Mouse (Mus musculus) adrenal gland, postnatal 10 days (tissue): ENCODE data around the gene Socs4. TPM values are rescaled to one million over a fixed set of nuclear protein-coding genes. Genes with fewer than 3 reads are reported as not detected.
"Not testable (repeated sequence)": the region's sequence is repeated elsewhere in the genome, so short reads cannot be mapped to it uniquely, and the experiment has no call there.

Experiments used
- DNase-seq: peaks from one replicate; pipeline ENCODE4 v3.0.0; 2021; ENCODE audit warnings: mixed read lengths
- total RNA-seq, 2 experiments: library from RNA; stranded (reverse); gene quantifications; 2 replicates each; pipeline ENCODE4 v1.2.3; 2021

Socs4 gene
- total RNA-seq, 2 experiments from 2014 or later, result 18.8 to 19.7 TPM

DNA sequence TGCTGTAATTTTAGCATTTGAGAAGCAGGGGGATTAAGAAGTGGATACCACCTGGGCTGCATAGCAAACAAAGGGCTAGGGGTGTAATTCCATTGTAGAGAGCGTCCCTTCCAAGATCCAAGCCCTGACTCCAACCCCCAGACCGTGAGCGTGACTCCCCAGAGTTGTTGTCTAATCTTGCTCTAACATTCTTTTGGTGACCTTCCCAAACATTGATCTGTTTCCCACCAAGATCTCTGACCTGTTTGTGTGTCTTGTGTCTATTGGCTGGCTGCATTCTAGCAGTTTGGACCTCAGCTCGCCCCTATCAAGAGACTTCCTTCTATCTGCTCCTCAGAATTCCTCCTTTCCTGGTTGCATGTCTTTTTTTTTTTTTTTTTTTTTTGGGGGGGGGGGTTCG lies 10.3 kb downstream of the Socs4 start:
- no peak for DNase-seq

DNA sequence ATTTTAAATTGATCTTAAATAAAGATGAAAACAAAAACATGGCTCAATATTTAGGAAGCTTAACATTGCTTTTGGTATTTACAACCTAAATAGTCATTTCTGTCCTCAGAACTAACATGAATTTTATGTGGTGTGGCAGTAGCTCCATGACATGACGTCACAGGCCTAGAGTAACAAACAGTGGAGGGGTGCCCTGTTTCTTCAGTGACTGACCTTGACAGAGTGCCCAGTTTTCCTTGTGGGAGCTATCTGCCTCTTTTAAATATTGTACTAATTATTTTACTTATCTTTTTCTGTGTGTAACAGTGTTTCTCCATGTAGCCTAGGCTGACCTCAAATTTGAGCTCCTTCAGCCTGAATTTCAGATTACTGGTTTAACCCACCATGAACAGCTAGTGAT lies 15.0 kb downstream of the Socs4 start:
- peak; percentile 54 for DNase-seq

DNA sequence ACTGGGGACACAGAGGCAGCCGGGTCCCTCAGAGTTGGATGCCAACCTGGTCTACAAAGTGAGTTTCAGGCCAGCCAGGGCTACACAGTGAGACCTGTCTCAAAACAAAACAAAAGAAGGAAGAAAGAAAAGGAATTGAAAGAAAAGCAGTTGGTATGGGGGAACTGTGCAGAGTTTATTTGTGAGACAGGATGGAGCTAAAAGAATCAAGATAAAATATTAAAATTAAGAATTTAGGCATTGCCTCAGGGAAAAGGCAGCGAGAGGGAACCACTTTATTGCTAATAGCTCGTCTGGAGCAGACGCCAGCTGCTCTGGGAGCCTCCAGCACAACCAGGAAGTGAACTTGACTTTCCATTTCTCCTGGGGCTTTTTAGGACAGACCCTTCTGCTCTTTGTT lies 17.4 kb downstream of the Socs4 start:
- no peak for DNase-seq

DNA sequence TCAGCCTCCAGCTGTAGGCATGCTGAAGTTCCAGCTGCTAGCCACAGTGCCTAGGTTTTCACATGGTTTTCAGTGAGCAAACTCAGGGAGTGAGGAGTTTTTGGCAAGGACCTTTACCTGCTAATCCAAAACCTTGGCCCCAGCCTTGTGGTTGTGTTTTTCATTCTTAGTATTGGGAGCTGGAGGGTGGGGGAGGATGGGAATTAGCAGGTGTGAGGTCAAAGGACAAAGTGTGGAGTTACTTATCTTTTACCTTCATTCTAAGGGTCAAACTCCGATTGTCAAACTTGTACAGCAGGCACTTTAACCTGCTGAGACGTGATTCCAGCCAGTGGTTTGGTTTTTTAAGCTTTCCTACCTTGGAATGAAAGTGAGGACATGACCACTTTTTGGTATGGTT lies 19.5 kb downstream of the Socs4 start:
- DNase-seq, result no peak

DNA sequence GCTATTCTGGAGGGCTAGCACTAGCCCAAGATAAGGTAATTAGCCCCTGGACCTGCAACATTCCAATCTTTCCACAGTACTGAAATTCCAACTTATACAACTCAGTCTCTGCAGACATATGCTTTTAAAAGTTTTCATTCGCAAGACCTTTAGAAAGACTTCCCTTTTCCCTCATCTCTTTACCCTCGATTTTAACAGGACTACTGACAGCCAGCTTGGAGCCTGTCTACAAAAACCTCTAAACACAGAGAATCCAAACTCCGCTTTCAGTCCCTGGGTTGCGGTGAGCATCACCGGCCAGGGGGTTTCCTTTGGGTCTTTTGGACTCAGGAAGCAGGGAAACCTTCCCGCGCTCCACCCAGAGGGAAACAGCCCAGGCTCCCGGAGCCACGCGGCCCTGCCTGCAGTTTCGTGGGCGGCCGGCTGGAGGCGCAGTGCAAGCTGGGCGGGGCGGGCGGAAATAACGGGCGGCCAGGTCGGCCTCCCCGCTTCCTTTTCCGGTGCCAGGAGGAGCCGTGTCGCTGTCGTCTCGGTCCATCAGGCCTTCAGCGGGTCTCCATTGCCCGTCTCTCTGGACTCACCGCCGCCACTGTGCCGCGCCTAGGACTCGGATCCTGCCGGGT lies 21.2 kb downstream of the Socs4 start, which contains the start of gene Mapk1ip1l:
Gene Mapk1ip1l, plus strand, starts transcription at position 482 of the 623 bp plus-strand sequence.
- DNase-seq, result peak; percentile 97

DNA sequence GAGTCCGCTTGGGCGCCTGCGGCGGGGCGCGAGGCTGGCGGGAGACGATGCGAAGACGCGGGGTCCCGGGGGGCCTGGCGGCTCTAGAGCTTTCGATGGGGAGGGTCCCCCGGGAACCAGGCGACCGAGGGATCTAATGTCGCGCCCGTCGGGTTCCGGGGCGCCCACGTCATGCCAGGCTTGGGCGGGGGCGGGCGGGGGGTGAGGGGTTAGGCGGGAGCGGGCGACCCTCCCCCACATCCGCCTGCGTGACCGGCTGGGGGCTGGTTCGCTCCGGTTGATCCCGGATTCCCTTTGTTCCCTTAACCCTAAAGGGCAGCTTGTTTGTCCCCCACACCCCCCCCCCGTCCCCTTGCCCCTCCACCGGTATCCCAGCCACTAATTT lies 21.7 kb downstream of the Socs4 start:
- no peak for DNase-seq

DNA sequence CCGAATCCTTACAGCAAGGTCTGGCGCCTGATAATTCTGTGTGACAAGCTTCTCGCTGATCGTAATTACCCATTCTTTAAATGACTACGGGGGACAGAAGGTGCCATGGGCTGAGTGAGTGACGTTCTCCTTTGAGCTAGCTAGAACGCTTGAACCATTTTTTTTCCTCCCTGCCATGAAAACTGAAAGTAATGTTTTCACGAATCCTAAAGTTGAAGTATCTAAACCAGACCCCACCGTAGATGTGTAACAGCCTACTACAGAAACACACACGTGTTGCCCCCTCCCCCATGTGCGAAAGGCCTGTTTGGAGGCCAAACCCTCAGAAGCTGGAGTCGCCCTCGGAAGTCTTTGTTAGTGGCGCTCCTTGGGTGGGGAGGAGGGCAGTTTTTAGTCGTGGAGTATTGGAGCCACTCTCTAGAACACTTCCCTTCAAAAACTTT lies 22.1 kb downstream of the Socs4 start:
- DNase-seq, result peak; percentile 60

DNA sequence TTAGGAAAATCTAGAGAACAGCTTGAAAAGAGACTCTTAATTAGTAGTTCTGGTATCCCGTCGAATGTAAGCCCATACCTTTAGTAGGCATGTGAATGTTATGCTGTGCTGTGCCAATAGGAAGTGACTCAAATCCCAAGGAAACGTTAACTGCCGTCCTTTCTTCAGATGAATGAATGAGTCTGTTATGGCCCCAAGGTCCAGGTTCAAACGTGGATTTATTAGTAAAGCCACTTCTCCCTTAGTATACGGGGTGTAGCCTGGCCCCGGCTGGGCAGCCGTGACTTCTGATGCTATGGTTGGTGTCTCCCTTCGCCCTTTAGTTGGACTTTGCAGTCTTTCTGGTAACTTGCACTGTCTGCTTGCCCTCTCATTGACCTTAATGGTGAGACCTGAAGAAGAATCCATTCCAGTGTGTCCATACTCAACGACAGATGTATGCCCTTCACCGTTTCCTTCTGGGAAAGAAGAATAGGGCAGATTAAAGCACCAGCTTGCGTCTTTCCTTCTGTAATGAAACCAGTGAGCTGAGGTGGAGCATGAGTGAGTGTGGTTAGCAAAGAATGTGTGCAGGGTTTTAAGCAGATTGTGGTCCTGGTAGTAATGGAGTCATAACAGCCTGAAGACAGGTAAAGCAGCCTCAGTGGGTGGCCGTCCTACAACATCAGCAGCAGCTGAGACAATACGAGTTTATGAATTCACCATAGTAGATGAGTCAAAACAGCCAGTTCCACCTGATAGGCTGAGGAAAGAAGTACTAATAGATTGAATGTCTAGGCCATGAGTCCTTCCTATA lies 26.4 kb downstream of the Socs4 start:
- DNase-seq, result no peak

DNA sequence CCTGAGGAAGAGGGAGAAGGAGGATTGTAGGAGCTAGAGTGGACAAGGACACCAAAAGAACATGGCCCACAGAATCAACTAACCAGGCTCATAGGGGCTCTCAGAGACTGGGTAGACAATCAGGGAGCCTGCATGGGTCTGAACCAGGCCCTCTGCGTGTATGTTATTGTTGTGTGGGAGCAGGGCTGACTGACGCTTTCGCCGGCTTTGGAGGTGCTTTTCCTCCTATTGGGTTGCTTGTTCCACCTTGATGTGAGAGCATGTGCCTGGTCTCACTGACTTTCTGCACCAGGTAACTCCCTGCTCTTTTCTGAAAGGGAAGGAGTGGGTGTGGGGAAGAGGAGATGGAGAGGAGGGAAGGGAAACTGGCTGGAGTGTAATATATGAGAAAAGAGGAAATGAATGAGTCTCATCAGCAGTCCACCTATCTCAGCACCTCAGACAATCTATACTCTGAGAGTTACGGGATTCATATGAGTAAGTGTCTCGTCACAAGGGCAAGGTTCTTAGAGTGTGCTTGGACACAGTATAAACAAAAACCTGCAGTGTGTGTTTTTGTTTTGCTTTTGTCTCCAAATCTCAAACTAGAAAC lies 28.2 kb downstream of the Socs4 start:
- no peak for DNase-seq

DNA sequence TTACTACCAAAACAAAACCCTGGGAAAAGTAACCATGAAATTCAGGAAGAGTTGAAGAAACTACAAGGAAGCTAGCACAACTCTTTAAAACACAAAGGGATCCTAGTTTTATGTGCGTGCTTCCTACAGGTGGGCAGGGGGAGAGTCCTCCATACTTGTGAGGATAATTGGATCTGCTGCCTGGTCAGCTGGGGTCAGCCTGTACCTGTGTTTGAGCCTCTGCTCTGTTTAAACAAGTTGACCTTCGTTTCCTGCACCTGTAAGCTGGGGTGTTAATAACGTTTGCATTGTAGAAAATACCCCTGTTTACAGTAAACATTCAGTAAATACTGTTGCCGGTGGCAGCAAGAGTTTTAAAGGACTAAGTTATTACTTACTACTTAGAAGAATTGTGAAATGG lies 29.2 kb downstream of the Socs4 start:
- DNase-seq, result no peak

DNA sequence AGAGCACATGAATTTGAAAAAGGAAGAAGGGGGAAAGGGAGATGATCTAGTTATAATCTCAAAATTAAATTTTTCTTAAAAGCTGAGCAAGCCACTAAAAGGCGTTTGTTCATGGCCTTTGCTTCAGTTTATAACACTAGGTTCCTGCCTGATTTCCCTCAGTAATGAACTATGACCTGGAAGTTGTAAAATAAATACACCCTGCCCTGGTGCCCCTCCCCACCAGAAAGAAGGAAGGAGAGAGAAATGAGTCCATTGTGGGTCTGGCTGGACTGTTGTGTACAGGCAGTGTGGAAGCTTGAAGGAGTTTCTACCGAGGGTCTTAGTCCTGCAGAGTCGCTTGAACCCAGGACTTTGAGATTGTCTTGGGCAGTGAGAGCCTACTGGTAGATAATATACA lies 30.9 kb downstream of the Socs4 start:
- DNase-seq, result no peak

DNA sequence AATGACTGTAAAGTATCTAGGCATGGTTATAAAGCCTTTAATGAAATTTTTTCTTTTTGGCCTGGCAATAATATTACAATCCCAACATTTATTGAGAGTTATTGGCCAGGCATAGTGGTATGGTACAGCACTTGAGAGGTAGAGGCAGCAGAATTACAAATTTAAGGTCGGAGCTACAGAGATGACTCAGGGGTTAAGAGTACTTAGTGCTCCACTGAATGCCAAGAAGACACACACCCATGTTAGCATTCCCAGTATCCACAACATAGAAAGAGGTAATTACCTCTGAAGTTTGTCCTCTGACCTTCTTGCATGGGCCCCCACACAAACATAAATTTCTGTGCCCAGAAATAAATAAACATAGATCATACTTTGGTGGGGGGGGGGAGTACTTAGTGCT lies 32.3 kb downstream of the Socs4 start:
- DNase-seq, result no peak

DNA sequence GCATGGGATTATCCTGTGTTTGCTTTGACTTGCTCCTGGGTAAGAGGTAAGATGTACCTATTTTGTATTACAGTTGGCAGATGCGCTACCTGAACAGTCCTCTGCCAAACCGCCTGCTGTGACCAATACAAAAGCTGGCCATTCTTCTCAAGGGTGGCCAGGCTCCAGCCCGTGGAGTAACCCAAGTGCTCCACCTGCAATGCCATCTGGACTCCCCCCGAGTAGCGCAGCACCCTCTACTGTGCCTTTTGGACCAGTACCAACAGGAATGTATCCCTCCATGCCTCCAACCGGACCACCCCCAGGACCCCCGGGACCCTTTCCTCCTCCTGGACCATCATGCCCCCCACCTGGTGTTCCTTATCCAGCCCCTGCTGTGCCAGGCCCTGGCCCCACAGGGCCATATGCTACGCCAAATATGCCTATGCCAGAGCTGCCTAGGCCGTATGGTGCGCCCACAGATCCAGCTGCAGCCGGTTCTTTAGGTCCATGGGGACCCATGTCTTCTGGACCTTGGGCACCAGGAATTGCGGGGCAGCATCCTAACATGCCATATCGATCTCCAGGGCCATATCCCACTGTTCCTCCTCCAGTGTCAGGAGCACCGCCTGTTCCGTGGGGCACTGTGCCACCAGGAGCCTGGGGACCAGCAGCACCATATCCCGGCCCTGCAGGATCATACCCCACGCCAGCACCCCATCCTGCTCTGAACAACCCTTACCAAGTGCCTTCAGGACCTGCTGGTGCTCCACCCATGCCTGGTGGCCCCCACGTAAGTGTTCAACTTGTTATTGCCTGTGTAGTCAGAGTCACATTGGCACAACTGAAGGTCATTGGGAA lies 33.8 kb downstream of the Socs4 start:
- DNase-seq, result no peak

DNA sequence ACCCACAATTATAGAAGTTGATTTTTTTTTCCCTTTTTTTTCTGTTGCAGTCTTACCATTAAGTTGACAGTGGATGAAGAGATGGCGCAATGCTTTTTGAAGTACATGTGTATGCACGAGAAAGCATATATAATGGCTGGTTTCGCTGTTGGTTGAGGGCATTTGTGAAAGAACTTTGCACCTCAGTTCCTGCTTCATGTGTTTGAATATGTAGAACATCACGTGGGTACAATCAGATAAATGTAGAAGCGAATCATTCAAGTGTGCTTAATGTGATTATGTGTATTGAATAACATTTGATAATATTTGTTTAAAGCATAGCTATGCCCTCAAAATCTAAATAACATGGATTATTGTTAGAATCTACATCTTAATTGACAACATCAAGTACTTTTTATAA lies 42.6 kb downstream of the Socs4 start:
- no peak for DNase-seq

DNA sequence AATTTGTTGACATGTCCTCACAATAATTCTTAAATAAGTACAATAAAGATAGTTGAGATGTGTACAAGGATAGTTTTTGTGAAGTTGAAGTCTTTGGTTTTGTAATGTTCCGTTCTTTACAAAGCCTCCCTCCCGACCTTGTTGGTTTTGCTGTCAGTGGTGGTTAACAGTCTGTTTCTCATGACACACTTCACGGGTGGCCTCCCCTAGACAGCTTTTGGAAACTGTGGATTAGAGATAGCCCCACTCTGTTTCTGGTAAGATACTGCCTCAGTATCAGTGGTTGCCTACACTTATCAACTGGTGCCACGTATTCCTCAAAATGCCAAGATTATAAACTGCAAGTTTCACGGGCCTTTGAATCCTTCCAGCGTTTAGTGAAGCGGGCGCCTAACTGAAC lies 44.9 kb downstream of the Socs4 start:
- not testable (repeated sequence) for DNase-seq

DNA sequence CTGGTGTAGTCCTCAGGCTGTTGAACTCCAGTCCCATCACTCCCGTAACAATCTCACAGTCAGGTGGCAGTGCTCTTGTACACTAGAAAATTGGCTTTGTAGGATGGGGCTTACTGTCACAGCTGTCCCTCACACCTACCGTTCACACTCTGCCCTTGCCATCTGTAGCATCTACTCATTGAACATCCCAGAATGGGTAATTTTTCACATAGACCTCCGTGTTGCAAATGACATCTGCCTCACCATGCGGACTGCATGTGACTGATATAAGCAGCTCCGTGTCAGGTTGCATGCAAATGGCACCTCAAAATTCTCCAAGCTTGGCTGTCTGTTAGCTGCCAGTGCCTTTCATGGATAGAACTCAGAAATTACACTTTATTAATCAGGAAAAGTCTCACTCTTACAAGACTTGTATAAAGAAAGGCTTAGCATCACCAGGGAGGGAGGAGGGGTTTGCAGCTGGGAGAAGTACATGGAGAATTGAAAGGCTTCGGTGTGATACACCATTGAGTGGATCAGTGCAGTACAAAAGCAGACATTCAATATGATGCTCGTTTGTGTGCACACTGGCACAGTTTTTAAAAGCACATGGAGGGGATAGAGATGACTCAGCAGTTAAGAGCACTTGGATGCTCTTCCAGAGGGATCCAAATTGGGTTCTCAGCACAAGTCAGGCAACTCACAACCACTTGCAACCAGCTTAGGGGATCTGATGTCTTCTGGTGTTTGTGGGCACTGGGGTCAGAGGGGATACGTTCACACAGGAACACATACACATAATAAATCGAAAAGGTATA lies 49.4 kb downstream of the Socs4 start:
- DNase-seq, result no peak

DNA sequence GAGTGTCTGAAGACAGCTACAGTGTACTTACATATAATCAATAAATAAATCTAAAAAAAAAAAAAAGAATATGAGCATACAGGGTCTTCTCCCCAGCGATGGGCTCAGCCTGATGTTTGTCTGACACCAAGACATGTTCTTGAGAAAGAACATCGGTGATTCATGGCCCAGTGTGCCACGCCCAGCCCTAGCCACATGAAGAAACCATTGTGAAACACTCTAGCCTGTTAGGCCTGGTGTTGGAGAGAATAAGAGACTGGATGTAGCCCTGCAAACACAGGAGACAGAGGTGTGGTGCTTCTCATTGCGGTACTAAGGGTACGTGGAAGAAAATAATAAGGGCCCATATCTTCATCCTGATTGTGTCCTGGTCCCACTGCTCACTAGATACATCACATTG lies 50.6 kb downstream of the Socs4 start:
- no peak for DNase-seq

DNA sequence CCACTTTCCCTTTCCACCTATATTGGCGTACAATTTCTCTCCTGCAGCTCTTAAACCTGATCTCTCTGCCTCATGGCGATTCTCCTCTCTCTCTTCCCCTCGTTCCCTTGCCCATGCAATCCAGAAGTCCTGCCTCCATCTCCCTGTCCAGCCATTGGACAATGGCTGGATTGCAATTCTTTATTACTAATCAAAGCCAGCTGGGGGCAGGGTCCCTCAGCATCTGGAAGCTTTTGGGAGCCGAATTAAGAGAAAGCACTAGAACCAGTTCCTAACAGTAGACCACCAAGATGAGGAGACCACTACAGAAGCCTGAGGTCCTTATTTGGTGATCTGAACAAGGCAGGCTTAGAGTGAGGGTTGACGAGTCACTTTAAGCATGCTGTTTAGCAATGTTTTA lies 55.2 kb downstream of the Socs4 start:
- DNase-seq, result no peak

DNA sequence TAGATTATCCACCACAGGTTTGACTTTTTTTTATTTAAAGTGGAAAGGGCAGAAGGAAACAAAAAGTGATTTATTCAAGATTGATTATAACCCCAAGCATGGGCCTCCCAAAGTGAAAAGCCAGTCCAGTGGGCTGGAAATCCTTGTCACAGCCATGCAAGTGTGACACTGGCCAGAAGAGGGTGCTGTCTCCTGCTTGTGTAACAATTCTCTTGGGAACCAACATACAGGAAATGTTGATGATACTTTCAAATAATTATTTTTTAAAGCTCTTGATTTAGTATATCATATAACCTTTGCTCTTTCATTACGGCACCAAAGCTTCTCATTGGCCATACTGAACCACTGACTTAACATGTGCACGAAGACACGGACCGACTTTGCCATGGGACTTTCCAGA lies 58.1 kb downstream of the Socs4 start:
- DNase-seq, result peak; percentile 80

DNA sequence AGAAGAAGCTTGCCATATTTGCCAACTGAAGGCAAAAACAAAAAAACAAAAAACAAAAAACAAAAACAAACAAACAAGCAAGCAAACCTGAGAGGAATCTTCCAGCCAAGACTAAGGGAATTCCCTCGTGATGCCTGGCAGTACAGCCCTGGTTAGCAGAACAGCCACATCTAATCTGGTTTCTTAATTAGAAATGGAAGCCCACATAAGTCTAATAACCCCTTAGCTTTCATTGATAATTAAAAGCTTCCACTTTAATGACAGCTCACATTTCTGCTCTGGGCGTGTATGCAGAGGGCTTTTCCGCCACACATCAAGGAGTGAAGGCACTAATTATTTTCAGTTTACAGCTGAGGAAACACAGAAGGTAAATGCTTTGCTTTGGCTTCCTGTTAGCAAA lies 58.6 kb downstream of the Socs4 start:
- DNase-seq, result no peak

DNA sequence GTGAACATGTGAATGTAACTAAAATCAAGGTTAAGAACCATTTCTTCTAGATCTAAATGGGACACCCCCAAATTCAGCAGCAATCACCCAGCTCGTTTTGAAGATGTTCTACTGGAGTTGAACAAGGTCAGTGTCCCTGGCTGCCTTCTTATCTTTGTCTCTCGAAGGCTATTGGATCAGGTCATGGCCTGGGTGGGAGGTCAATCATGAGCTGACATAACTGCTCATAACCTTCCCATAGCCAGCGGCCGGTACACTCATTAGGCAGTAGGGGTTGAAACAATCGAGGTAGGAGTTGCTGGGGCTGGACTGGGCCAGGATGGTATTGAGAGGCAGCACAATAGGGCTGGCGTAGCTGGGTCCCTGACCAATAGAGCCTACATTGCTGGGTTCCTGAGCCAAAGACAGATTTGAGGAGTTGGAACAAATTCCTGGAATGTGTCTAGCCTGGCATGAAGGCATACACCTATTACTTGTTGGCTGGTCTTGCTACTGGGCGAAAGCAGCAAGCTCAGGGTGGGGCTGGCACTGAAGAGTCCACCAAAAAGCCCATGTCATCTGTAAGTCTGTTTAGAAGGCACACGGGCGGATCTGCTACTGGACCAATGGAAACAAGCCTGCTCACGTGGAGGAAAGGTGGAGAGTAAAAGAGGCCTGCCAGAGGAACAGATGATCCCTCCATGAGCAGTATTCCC lies 63.6 kb downstream of the Socs4 start:
- no peak for DNase-seq
